Mouse (Mus musculus) brain, adult 10 weeks (tissue): Measurements from ENCODE around the gene Gm3127. TPM values are rescaled to one million over a fixed set of nuclear protein-coding genes. Genes with fewer than 3 reads are reported as not detected.

Source experiments
- polyA plus RNA-seq: library from polyadenylated mRNA; stranded (reverse); fragments of 350-450 nt; fragmentation: Illumina TruSeq; extraction: RNeasy Lipid Tissue Mini Kit (QIAGEN cat#74804); gene quantifications from one replicate; pipeline ENCODE4 v1.2.3, GENCODE M21; 2015; ENCODE audit warnings: low read depth, low replicate concordance

The Gm3127 gene
- not detected for polyA plus RNA-seq

GRCm38 (mm10) chr14:4164730-4165129, at the start of gene Gm3127:
Gm3127 (plus strand) TSS chr14:4165030.

GRCm38 (mm10) chr14:4182491-4183210, 17.8 kb downstream of the Gm3127 start, which contains the start of gene Gm2974:
Gm2974 (plus strand) TSS chr14:4182576.

Other genes starting within 250 kb of the Gm3127 start
- gene Gm3029, start 233.3 kb upstream of the Gm3127 start, polyA plus RNA-seq: not detected
- gene Gm3095, start 201.5 kb upstream of the Gm3127 start, polyA plus RNA-seq: 0.48 TPM
- gene Gm3099, start 166.6 kb upstream of the Gm3127 start, polyA plus RNA-seq: not detected
- 0.34 TPM for gene Gm5796, start 141.1 kb upstream of the Gm3127 start, polyA plus RNA-seq
- not detected for gene Gm3115, start 80.9 kb upstream of the Gm3127 start, polyA plus RNA-seq
- 1.6 TPM for gene Gm8108, start 54.5 kb upstream of the Gm3127 start, polyA plus RNA-seq
- 1.7 TPM for gene Gm2974, start 17.5 kb downstream of the Gm3127 start, polyA plus RNA-seq
- gene Gm3138, start 84.6 kb downstream of the Gm3127 start, polyA plus RNA-seq: not detected
- gene Gm3149, start 152.3 kb downstream of the Gm3127 start, polyA plus RNA-seq: not detected
- gene 2610042L04Rik, start 169.7 kb downstream of the Gm3127 start, polyA plus RNA-seq: 1.2 TPM
- not detected for gene Gm3159, start 232.5 kb downstream of the Gm3127 start, polyA plus RNA-seq